ENCODE assay signal across 17 mouse cellular contexts in the genomic region with DNA sequence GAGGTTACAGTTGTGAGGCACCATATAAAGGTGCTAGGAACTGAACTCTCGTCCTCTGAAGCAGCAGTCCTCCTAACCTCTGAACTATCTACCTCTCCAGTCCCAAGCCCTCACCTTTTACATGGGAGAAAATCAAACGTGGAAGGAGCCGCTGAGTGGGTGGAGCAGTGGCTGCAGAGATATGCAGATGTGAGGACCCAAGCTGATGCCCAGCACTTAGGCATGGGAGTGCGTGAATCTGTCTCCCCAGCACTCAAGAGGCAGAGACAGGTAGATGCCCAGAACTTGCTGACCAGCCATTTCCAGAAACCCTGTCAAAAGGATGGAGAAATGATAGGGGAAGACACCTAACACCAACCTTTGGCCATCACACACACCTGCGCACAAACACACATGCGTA.
"Had no signal": no experiment of that assay in that cellular context is flagged by ENCODE, and none has a peak within 500 bp of the region (broad histone marks: within the 10 kb centered on the region; RNA-seq: fewer than 3 reads in every experiment).

No protein-coding gene starts in this region.

- H3K27me3 ChIP-seq: midbrain, embryonic 12.5 days; neural tube, embryonic 13.5 days; neural tube, embryonic 15.5 days; stomach, embryonic 15.5 days had no signal

- H3K9me3 ChIP-seq: neural tube, embryonic 15.5 days; stomach, embryonic 15.5 days had no signal

- H3K4me3 ChIP-seq: midbrain, embryonic 10.5 days; midbrain, embryonic 12.5 days; myocyte; neural tube, embryonic 13.5 days; neural tube, embryonic 15.5 days; stomach, embryonic 15.5 days had no signal

- H3K4me2 ChIP-seq: lung, embryonic 14.5 days; midbrain, embryonic 12.5 days; neural tube, embryonic 13.5 days; neural tube, embryonic 15.5 days; stomach, embryonic 15.5 days had no signal

- H3K4me1 ChIP-seq: midbrain, embryonic 10.5 days; midbrain, embryonic 12.5 days; neural tube, embryonic 13.5 days; neural tube, embryonic 15.5 days; stomach, embryonic 15.5 days had no signal

- H3K9ac ChIP-seq: lung, embryonic 14.5 days; midbrain, embryonic 12.5 days; neural tube, embryonic 13.5 days; neural tube, embryonic 15.5 days; stomach, embryonic 15.5 days had no signal

- H3K27ac ChIP-seq: midbrain, embryonic 10.5 days; midbrain, embryonic 12.5 days; neural tube, embryonic 13.5 days; neural tube, embryonic 15.5 days; stomach, embryonic 15.5 days; stomach, postnatal 0 days had no signal

- ATAC-seq: midbrain, embryonic 16.5 days had no signal

- DNase-seq: lung, adult 18-20 months; lung, embryonic 14.5 days; lung, postnatal 10 days; lung, postnatal 4 days; midbrain, embryonic 14.5 days; right cerebral cortex, postnatal 14 days; thymus, adult 2 months; thymus, postnatal 25 days; thymus, postnatal 4 days had no signal
